24 mouse cellular contexts compared by ENCODE assay signal in genomic region chr7:126725077-126725476, GRCm38 (mm10). TPM values are rescaled to one million over a fixed set of nuclear protein-coding genes. Genes with fewer than 3 reads are reported as not detected.
A peak's percentile ranks its signal among the peaks of the same experiment; 100 is the strongest.
DNase-seq lines count a peak whose midpoint lies in the region; ATAC-seq lines count a peak whose summit lies in the region.
"Had no signal": no experiment of that assay in that cellular context is flagged by ENCODE, and none has a peak within 500 bp of the region (broad histone marks: within the 10 kb centered on the region; RNA-seq: fewer than 3 reads in every experiment).

No protein-coding gene starts in this region.

- peak; percentile 43 for DNase-seq in CD4-positive helper T cell, adult 2 months (ENCODE audit: low read depth, low spot score)
- DNase-seq in splenic B cell, adult 2 months (ENCODE audit: low read depth, low spot score): peak; percentile 15
- no peak for DNase-seq in ovary, adult 18-20 months (ENCODE audit: low spot score)
- DNase-seq in heart, postnatal 14 days: no peak
- no peak for DNase-seq in liver, embryonic 11.5 days (ENCODE audit: low spot score)
- DNase-seq: adrenal gland, postnatal 10 days; cerebellum, adult 18-20 months; cerebellum, adult 9-11 months; cerebellum, postnatal 36 days; embryo, embryonic 11 days; gastrocnemius, postnatal 36 days; heart, adult 2 months had no signal

- no peaks in the 10 kb centered on the region for H3K27me3 ChIP-seq in splenic B cell, adult 2 months (ENCODE audit: control insufficient read depth, insufficient read depth, low read length, poor library complexity, severe bottlenecking)
- H3K27me3 ChIP-seq in liver, embryonic 11.5 days (replicated peaks; ENCODE audit: control insufficient read depth, insufficient read depth, low read length): no peaks in the 10 kb centered on the region
- H3K27me3 ChIP-seq: embryonic facial prominence, embryonic 15.5 days; forebrain, embryonic 15.5 days; heart, embryonic 15.5 days; hindbrain, embryonic 12.5 days had no signal

- H3K4me1 ChIP-seq in liver, embryonic 11.5 days (replicated peaks; ENCODE audit: control insufficient read depth, insufficient read depth, low read length): no peaks in the 10 kb centered on the region
- H3K4me1 ChIP-seq: embryonic facial prominence, embryonic 15.5 days; forebrain, embryonic 10.5 days; forebrain, embryonic 15.5 days; heart, embryonic 15.5 days; hindbrain, embryonic 12.5 days had no signal

- ATAC-seq in common myeloid progenitor, adult 5-6 weeks (replicated peaks; ENCODE audit: low read depth, poor library complexity, severe bottlenecking): peak; percentile 72
- no peak for ATAC-seq in liver, embryonic 11.5 days (replicated peaks; ENCODE audit: low FRiP score)
- ATAC-seq: CD4-positive, CD25-positive, alpha-beta regulatory T cell, adult 4 months; forebrain, embryonic 15.5 days; hindbrain, embryonic 16.5 days had no signal

- 0% methylated on average over 3 of the region's 3 CpGs for WGBS in macrophage (ENCODE audit: missing documents)
- 43% methylated on average over 3 of the region's 3 CpGs for WGBS in liver, embryonic 11.5 days

- no peak overlapping the region for H3K9ac ChIP-seq in liver, embryonic 11.5 days (ENCODE audit: low read depth, low read length)
- H3K9ac ChIP-seq: embryonic facial prominence, embryonic 15.5 days; forebrain, embryonic 15.5 days; heart, embryonic 15.5 days; hindbrain, embryonic 12.5 days had no signal

- H3K4me3 ChIP-seq in macrophage (ENCODE audit: inconsistent target): no peak overlapping the region; the same call in 1 of the 2 replicates
- no peak overlapping the region for H3K4me3 ChIP-seq in liver, embryonic 11.5 days (ENCODE audit: low read depth, low read length)
- H3K4me3 ChIP-seq: embryonic facial prominence, embryonic 15.5 days; erythroblast, embryonic 14.5 days; forebrain, embryonic 10.5 days; forebrain, embryonic 15.5 days; heart, adult 2 months; heart, embryonic 15.5 days; hindbrain, embryonic 12.5 days had no signal

- peak overlapping the region; percentile 41 for H3K27ac ChIP-seq in macrophage
- no peak overlapping the region for H3K27ac ChIP-seq in liver, embryonic 11.5 days (ENCODE audit: low read depth, low read length)
- H3K27ac ChIP-seq: embryonic facial prominence, embryonic 15.5 days; forebrain, embryonic 10.5 days; forebrain, embryonic 15.5 days; heart, adult 2 months; heart, embryonic 15.5 days; hindbrain, embryonic 12.5 days had no signal

- intact Hi-C loops in heart, postnatal 14 days (cut with DNase I): no loop called here

- H3K9me3 ChIP-seq in liver, embryonic 11.5 days (ENCODE audit: control insufficient read depth, low read length): no peaks in the 10 kb centered on the region
- H3K9me3 ChIP-seq: embryonic facial prominence, embryonic 15.5 days; forebrain, embryonic 15.5 days; G1E; heart, embryonic 15.5 days; hindbrain, embryonic 12.5 days had no signal

- H3K79me2 ChIP-seq in macrophage (ENCODE audit: inconsistent target): no peaks in the 10 kb centered on the region

- H3K4me2 ChIP-seq in liver, embryonic 11.5 days: no peak overlapping the region
- H3K4me2 ChIP-seq: embryonic facial prominence, embryonic 15.5 days; forebrain, embryonic 15.5 days; heart, embryonic 11.5 days; heart, embryonic 15.5 days; hindbrain, embryonic 12.5 days had no signal

- H3K36me3 ChIP-seq in macrophage (ENCODE audit: inconsistent target): no peaks in the 10 kb centered on the region
- no peaks in the 10 kb centered on the region for H3K36me3 ChIP-seq in splenic B cell, adult 2 months (ENCODE audit: control insufficient read depth, insufficient read depth, low read length, poor library complexity, severe bottlenecking)
- H3K36me3 ChIP-seq in liver, embryonic 11.5 days (ENCODE audit: control insufficient read depth, insufficient read depth, low read length): no peaks in the 10 kb centered on the region
- H3K36me3 ChIP-seq: embryonic facial prominence, embryonic 15.5 days; forebrain, embryonic 10.5 days; forebrain, embryonic 15.5 days; G1E; heart, embryonic 15.5 days; hindbrain, embryonic 12.5 days had no signal

RNA-seq across cellular contexts. Expression of gene Coro1a, which starts 17.5 kb away (rescaled TPM):
- 301 and 302 TPM in 2 replicates for total RNA-seq in common myeloid progenitor, adult 5-6 weeks (2017)
- total RNA-seq in macrophage (2018; cell fraction: chromatin; rRNA removed): 100 to 1,000 TPM in 24 of 26 experiments, 10 to 100 TPM in 2; 41.0 to 569 (median 277) TPM
- 100 to 1,000 TPM; 120 to 264 (median 176) TPM for total RNA-seq in macrophage (2018; cell fraction: cytosol; rRNA removed)
- 100 to 1,000 TPM; 109 to 332 (median 183) TPM for total RNA-seq in macrophage (2018; cell fraction: nucleus; rRNA removed)
- 69.4 to 223 TPM (median 209 TPM) in 3 replicates for polyA plus RNA-seq in macrophage (2018)
- total RNA-seq in heart, postnatal 14 days (2021): 10 to 100 TPM in 1 of 2 experiments, 1 to 10 TPM in 1; 8.8 to 28.1 TPM
- 94.0 and 94.9 TPM in 2 replicates for polyA plus RNA-seq in liver, embryonic 11.5 days (2014; fragmentation: Nextera tagmentation; extraction: Ambion mirVana)

RNA-seq across cellular contexts. Expression of gene Slx1b, which starts 29.5 kb away (rescaled TPM):
- 3.4 and 6.0 TPM in 2 replicates for total RNA-seq in common myeloid progenitor, adult 5-6 weeks (2017)
- total RNA-seq in macrophage (2018; cell fraction: chromatin; rRNA removed): 10 to 100 TPM in 13 of 26 experiments, 1 to 10 TPM in 13; 3.3 to 23.9 (median 9.0) TPM
- 1 to 10 TPM; 1.8 to 7.4 (median 5.6) TPM for total RNA-seq in macrophage (2018; cell fraction: cytosol; rRNA removed)
- total RNA-seq in macrophage (2018; cell fraction: nucleus; rRNA removed): 10 to 100 TPM in 12 of 26 experiments, 1 to 10 TPM in 14; 2.4 to 24.5 (median 9.1) TPM
- 4.2 to 7.9 TPM (median 4.8 TPM) in 3 replicates for polyA plus RNA-seq in macrophage (2018)
- 1 to 10 TPM; 5.7 to 7.7 TPM for total RNA-seq in heart, postnatal 14 days (2021)
- 6.6 and 7.7 TPM in 2 replicates for polyA plus RNA-seq in liver, embryonic 11.5 days (2014; fragmentation: Nextera tagmentation; extraction: Ambion mirVana)

RNA-seq across cellular contexts. Expression of gene Bola2, which starts 29.9 kb away (rescaled TPM):
- total RNA-seq in common myeloid progenitor, adult 5-6 weeks (2017): 119 and 144 TPM in 2 replicates
- total RNA-seq in macrophage (2018; cell fraction: chromatin; rRNA removed): 10 to 100 TPM in 20 of 26 experiments, 1 to 10 TPM in 6; 2.6 to 57.7 (median 19.4) TPM
- total RNA-seq in macrophage (2018; cell fraction: cytosol; rRNA removed): 100 to 1,000 TPM in 2 of 26 experiments, 10 to 100 TPM in 24; 47.6 to 105 (median 80.6) TPM
- total RNA-seq in macrophage (2018; cell fraction: nucleus; rRNA removed): 10 to 100 TPM in 23 of 26 experiments, 1 to 10 TPM in 3; 7.4 to 71.2 (median 33.6) TPM
- polyA plus RNA-seq in macrophage (2018): 39.1 to 134 TPM (median 42.4 TPM) in 3 replicates
- total RNA-seq in heart, postnatal 14 days (2021): 10 to 100 TPM; 49.2 to 51.2 TPM
- polyA plus RNA-seq in liver, embryonic 11.5 days (2014; fragmentation: Nextera tagmentation; extraction: Ambion mirVana): 210 and 217 TPM in 2 replicates

RNA-seq across cellular contexts. Expression of gene Mapk3, which starts 34.3 kb away (rescaled TPM):
- total RNA-seq in common myeloid progenitor, adult 5-6 weeks (2017): 23.0 and 28.2 TPM in 2 replicates
- total RNA-seq in macrophage (2018; cell fraction: chromatin; rRNA removed): 10 to 100 TPM; 14.2 to 69.2 (median 35.5) TPM
- total RNA-seq in macrophage (2018; cell fraction: cytosol; rRNA removed): 100 to 1,000 TPM; 111 to 204 (median 139) TPM
- total RNA-seq in macrophage (2018; cell fraction: nucleus; rRNA removed): 100 to 1,000 TPM in 3 of 26 experiments, 10 to 100 TPM in 23; 34.8 to 107 (median 61.2) TPM
- polyA plus RNA-seq in macrophage (2018): 129 to 232 TPM (median 188 TPM) in 3 replicates
- 10 to 100 TPM; 69.8 to 77.4 TPM for total RNA-seq in heart, postnatal 14 days (2021)
- 34.0 and 39.3 TPM in 2 replicates for polyA plus RNA-seq in liver, embryonic 11.5 days (2014; fragmentation: Nextera tagmentation; extraction: Ambion mirVana)

RNA-seq across cellular contexts. Expression of gene Gdpd3, which starts 41.1 kb away (rescaled TPM):
- 2.3 and 5.1 TPM in 2 replicates for total RNA-seq in common myeloid progenitor, adult 5-6 weeks (2017)
- 10 to 100 TPM in 18 of 26 experiments, 1 to 10 TPM in 8; 5.4 to 34.4 (median 12.1) TPM for total RNA-seq in macrophage (2018; cell fraction: chromatin; rRNA removed)
- total RNA-seq in macrophage (2018; cell fraction: cytosol; rRNA removed): 1 to 10 TPM in 25 of 26 experiments, under 1 TPM in 1; 0.89 to 4.3 (median 2.2) TPM
- 10 to 100 TPM in 9 of 26 experiments, 1 to 10 TPM in 17; 2.0 to 29.7 (median 7.8) TPM for total RNA-seq in macrophage (2018; cell fraction: nucleus; rRNA removed)
- 1.9 to 3.3 TPM (median 2.6 TPM) in 3 replicates for polyA plus RNA-seq in macrophage (2018)
- 1 to 10 TPM; 3.1 to 3.8 TPM for total RNA-seq in heart, postnatal 14 days (2021)
- 0.87 and 0.96 TPM in 2 replicates for polyA plus RNA-seq in liver, embryonic 11.5 days (2014; fragmentation: Nextera tagmentation; extraction: Ambion mirVana)

Comparison
In these comparisons a context has a peak if more than half of its experiments do, and no peak if none do; other contexts are left out.
1. DNase-seq: peak in CD4-positive helper T cell, adult 2 months (single experiment) and splenic B cell, adult 2 months (single experiment); none in ovary, adult 18-20 months (single experiment), heart, postnatal 14 days (0 of 2) and liver, embryonic 11.5 days (single experiment).
2. RNA of gene Coro1a, which starts 17.5 kb away (total RNA-seq): 301 to 302 TPM in common myeloid progenitor, adult 5-6 weeks; 8.8 to 28.1 TPM in heart, postnatal 14 days; every median in the first group is over 10 times any median in the second.